Mouse (Mus musculus) liver, embryonic 14.5 days (tissue): Measurements from ENCODE around the gene Trmt112.

Experiments
- CTCF ChIP-seq: IDR thresholded peaks from 2 replicates; pipeline ENCODE4 v1.5.1; 2016; ENCODE audit warnings: antibody characterized with exemption, low read depth, control low read depth
- EP300 ChIP-seq: IDR thresholded peaks from 2 replicates; pipeline ENCODE4 v1.6.1; 2016; ENCODE audit warnings: antibody characterized with exemption, low read depth

- no peak for TF ChIP-seq EP300
- no peak for TF ChIP-seq CTCF
These were observed 45.9 kb downstream of the Trmt112 start for GRCm38 (mm10) chr19:6955424-6955823.
